ENCODE assay signal across 9 mouse cellular contexts in the genomic region with DNA sequence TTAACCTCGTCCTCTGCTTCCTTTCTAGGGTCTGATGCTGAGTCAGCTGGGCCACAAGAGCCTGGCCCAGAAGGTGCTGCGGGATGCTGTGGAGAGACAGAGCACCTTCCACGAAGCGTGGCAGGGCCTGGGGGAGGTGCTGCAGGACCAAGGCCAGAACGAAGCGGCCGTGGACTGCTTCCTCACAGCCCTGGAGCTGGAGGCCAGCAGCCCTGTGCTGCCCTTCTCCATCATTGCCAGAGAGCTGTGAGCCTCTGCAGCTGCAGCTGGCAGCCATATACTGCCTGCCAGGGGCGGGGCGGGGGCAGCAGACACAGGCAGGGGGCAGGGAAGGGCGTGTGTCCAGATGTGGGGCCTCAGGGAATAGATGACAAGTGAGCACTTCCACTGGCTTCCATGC. TPM values are rescaled to one million over a fixed set of nuclear protein-coding genes. Genes with fewer than 3 reads are reported as not detected.
DNase-seq lines count a peak whose midpoint lies in the region; ATAC-seq and TF ChIP-seq lines count a peak whose summit lies in the region.
"Had no signal": no experiment of that assay in that cellular context is flagged by ENCODE, and none has a peak within 500 bp of the region (broad histone marks: within the 10 kb centered on the region; RNA-seq: fewer than 3 reads in every experiment).

No protein-coding gene starts in this region.

- DNase-seq in heart, postnatal 4 days = peak; percentile 38
- no peak for DNase-seq in midbrain, embryonic 11.5 days (ENCODE audit: low spot score, missing footprints)
- DNase-seq in liver, embryonic 11.5 days (ENCODE audit: low spot score) = no peak
- no peak for DNase-seq in cerebellum, postnatal 14 days
- DNase-seq in embryo, embryonic 10.5 days (ENCODE audit: low spot score) = no peak

- peak overlapping the region; percentile 33; the same call in 1 of the 2 replicates for H3K9ac ChIP-seq in heart, embryonic 13.5 days
- H3K9ac ChIP-seq in heart, embryonic 12.5 days = no peak overlapping the region
- peak overlapping the region; percentile 44 for H3K9ac ChIP-seq in midbrain, embryonic 11.5 days (ENCODE audit: low read length)
- H3K9ac ChIP-seq in liver, embryonic 11.5 days (ENCODE audit: low read depth, low read length) = no peak overlapping the region

- H3K36me3 ChIP-seq in heart, embryonic 13.5 days = no peaks in the 10 kb centered on the region
- H3K36me3 ChIP-seq in heart, embryonic 12.5 days = no peaks in the 10 kb centered on the region
- H3K36me3 ChIP-seq in midbrain, embryonic 11.5 days (ENCODE audit: control insufficient read depth, insufficient read depth, low read length) = no peaks in the 10 kb centered on the region
- H3K36me3 ChIP-seq in liver, embryonic 11.5 days (ENCODE audit: control insufficient read depth, insufficient read depth, low read length) = no peaks in the 10 kb centered on the region

- no peak for ATAC-seq in heart, embryonic 13.5 days (ENCODE audit: extremely low read depth, insufficient number of reproducible peaks, low FRiP score, low TSS enrichment)
- ATAC-seq in heart, embryonic 12.5 days (ENCODE audit: insufficient number of reproducible peaks, low FRiP score) = no peak
- ATAC-seq in midbrain, embryonic 11.5 days (ENCODE audit: low FRiP score) = peak; percentile 6; the same call in 1 of the 2 replicates
- no peak for ATAC-seq in liver, embryonic 11.5 days (replicated peaks; ENCODE audit: low FRiP score)

- no peak for TF ChIP-seq POLR2A in cortical plate, adult 2 months (IDR thresholded peaks at IDR 0.05; ENCODE audit: extremely low read depth, insufficient read depth, low read length)

- peak overlapping the region; percentile 36; the same call in 1 of the 2 replicates for H3K27ac ChIP-seq in heart, embryonic 13.5 days (replicated peaks)
- no peak overlapping the region for H3K27ac ChIP-seq in heart, embryonic 12.5 days (ENCODE audit: poor library complexity, severe bottlenecking)
- peak overlapping the region; percentile 68 for H3K27ac ChIP-seq in cortical plate, adult 2 months (ENCODE audit: insufficient read depth, low read length)
- peak overlapping the region; percentile 20; the same call in 1 of the 2 replicates for H3K27ac ChIP-seq in midbrain, embryonic 11.5 days (ENCODE audit: low read depth, low read length)
- no peak overlapping the region for H3K27ac ChIP-seq in liver, embryonic 11.5 days (ENCODE audit: low read depth, low read length)

- H3K4me3 ChIP-seq in heart, embryonic 13.5 days = no peak overlapping the region
- no peak overlapping the region for H3K4me3 ChIP-seq in heart, embryonic 12.5 days
- H3K4me3 ChIP-seq in cortical plate, adult 2 months (ENCODE audit: insufficient read depth, low read length) = no peak overlapping the region
- H3K4me3 ChIP-seq in midbrain, embryonic 11.5 days (ENCODE audit: low read depth, low read length) = no peak overlapping the region
- H3K4me3 ChIP-seq in liver, embryonic 11.5 days (ENCODE audit: low read depth, low read length) = no peak overlapping the region

- peaks cover 51% of the 10 kb centered on the region for H3K4me1 ChIP-seq in heart, embryonic 13.5 days
- peaks cover 49% of the 10 kb centered on the region for H3K4me1 ChIP-seq in heart, embryonic 12.5 days (replicated peaks)
- peaks cover 13% of the 10 kb centered on the region for H3K4me1 ChIP-seq in cortical plate, adult 2 months (ENCODE audit: control insufficient read depth, insufficient read depth, low read length)
- H3K4me1 ChIP-seq in midbrain, embryonic 11.5 days (ENCODE audit: control insufficient read depth, insufficient read depth, low read length) = peaks cover 32% of the 10 kb centered on the region
- peaks cover 27% of the 10 kb centered on the region for H3K4me1 ChIP-seq in liver, embryonic 11.5 days (replicated peaks; ENCODE audit: control insufficient read depth, insufficient read depth, low read length)

- WGBS in heart, embryonic 13.5 days = 46% methylated on average over 9 of the region's 10 CpGs
- 58% methylated on average over 10 of the region's 10 CpGs for WGBS in heart, embryonic 12.5 days
- WGBS in midbrain, embryonic 11.5 days = 63% methylated on average over 10 of the region's 10 CpGs
- 60% methylated on average over 10 of the region's 10 CpGs for WGBS in liver, embryonic 11.5 days

- no peak overlapping the region for H3K4me2 ChIP-seq in heart, embryonic 13.5 days
- no peak overlapping the region for H3K4me2 ChIP-seq in heart, embryonic 12.5 days
- H3K4me2 ChIP-seq in midbrain, embryonic 11.5 days = 0 out of 2 replicates have a peak overlapping the region, but pooled peaks have one; percentile 9
- no peak overlapping the region for H3K4me2 ChIP-seq in liver, embryonic 11.5 days

- H3K27me3 ChIP-seq in heart, embryonic 13.5 days (replicated peaks) = no peaks in the 10 kb centered on the region
- H3K27me3 ChIP-seq in heart, embryonic 12.5 days (replicated peaks) = no peaks in the 10 kb centered on the region
- H3K27me3 ChIP-seq in midbrain, embryonic 11.5 days (ENCODE audit: control insufficient read depth, insufficient read depth, low read length) = no peaks in the 10 kb centered on the region
- H3K27me3 ChIP-seq in liver, embryonic 11.5 days (replicated peaks; ENCODE audit: control insufficient read depth, insufficient read depth, low read length) = no peaks in the 10 kb centered on the region

- no peak for TF ChIP-seq CTCF in cortical plate, adult 2 months (IDR thresholded peaks at IDR 0.05; ENCODE audit: extremely low read depth, insufficient read depth, low read length)

- H3K9me3 ChIP-seq in heart, embryonic 13.5 days = no peaks in the 10 kb centered on the region
- peaks cover 4% of the 10 kb centered on the region; the same call in 1 of the 2 replicates for H3K9me3 ChIP-seq in heart, embryonic 12.5 days (replicated peaks)
- H3K9me3 ChIP-seq in midbrain, embryonic 11.5 days (ENCODE audit: control insufficient read depth, low read length) = no peaks in the 10 kb centered on the region
- no peaks in the 10 kb centered on the region for H3K9me3 ChIP-seq in liver, embryonic 11.5 days (ENCODE audit: control insufficient read depth, low read length)

RNA-seq across cellular contexts. Expression of a gene that starts 47.7 kb away (rescaled TPM):
- 0.27 TPM in 1 of 2 replicates, not detected in the other for polyA plus RNA-seq in heart, embryonic 13.5 days (2015; fragmentation: Nextera tagmentation; extraction: Ambion mirVana)
- not detected in 2 replicates for polyA plus RNA-seq in heart, embryonic 12.5 days (2016; fragmentation: Nextera tagmentation; extraction: Ambion mirVana)
- polyA plus RNA-seq in cortical plate, adult 2 months (2012; rRNA removed) = not detected in 2 replicates
- not detected for total RNA-seq in heart, postnatal 4 days (2021)
- polyA plus RNA-seq in midbrain, embryonic 11.5 days (2014; fragmentation: Nextera tagmentation; extraction: Ambion mirVana) = not detected in 2 replicates
- polyA plus RNA-seq in liver, embryonic 11.5 days (2014; fragmentation: Nextera tagmentation; extraction: Ambion mirVana) = not detected in 2 replicates
- total RNA-seq: ES-E14 had no signal

Comparison
In these comparisons a context has a peak if more than half of its experiments do, and no peak if none do; other contexts are left out.
1. H3K27ac ChIP-seq: peak in heart, embryonic 13.5 days (single experiment), cortical plate, adult 2 months (single experiment) and midbrain, embryonic 11.5 days (single experiment); none in heart, embryonic 12.5 days (single experiment) and liver, embryonic 11.5 days (single experiment).
2. H3K9ac ChIP-seq: peak in heart, embryonic 13.5 days (single experiment) and midbrain, embryonic 11.5 days (single experiment); none in heart, embryonic 12.5 days (single experiment) and liver, embryonic 11.5 days (single experiment).